Mouse (Mus musculus) ES-Bruce4 (cell line): ENCODE measurements around the gene Agtr1b. TPM values are rescaled to one million over a fixed set of nuclear protein-coding genes. Genes with fewer than 3 reads are reported as not detected.

Experiments used
- H3K27ac ChIP-seq: 2 replicates; pipeline ENCODE4 v1.5.1; 2012; ENCODE audit warnings: low read length, inconsistent platforms; ENCODE audit not compliant: insufficient read depth
- H3K27me3 ChIP-seq: 2 replicates; pipeline ENCODE4 v1.6.1; 2012; ENCODE audit warnings: mild to moderate bottlenecking, low read length, inconsistent platforms; ENCODE audit not compliant: control insufficient read depth, poor library complexity, insufficient read depth, severe bottlenecking
- H3K36me3 ChIP-seq: 2 replicates; pipeline ENCODE4 v1.6.1; 2012; ENCODE audit warnings: inconsistent platforms, mild to moderate bottlenecking, low read length, moderate library complexity; ENCODE audit not compliant: control insufficient read depth, poor library complexity, insufficient read depth, severe bottlenecking
- H3K4me1 ChIP-seq: one replicate; pipeline ENCODE4 v1.8.1; 2011; ENCODE audit warnings: low read length; ENCODE audit not compliant: control insufficient read depth, insufficient read depth
- H3K4me3 ChIP-seq: 2 replicates; pipeline ENCODE4 v1.5.1; 2011; ENCODE audit warnings: low read depth, mild to moderate bottlenecking, low read length
- H3K9ac ChIP-seq: 2 replicates; pipeline ENCODE4 v1.6.1; 2012; ENCODE audit warnings: low read depth, mild to moderate bottlenecking, inconsistent platforms; ENCODE audit not compliant: poor library complexity, severe bottlenecking
- H3K9me3 ChIP-seq: replicated peaks from 2 replicates; pipeline ENCODE4 v1.6.1; 2012; ENCODE audit warnings: mild to moderate bottlenecking, low read length, inconsistent platforms; ENCODE audit not compliant: control insufficient read depth, poor library complexity, insufficient read depth, severe bottlenecking
- CTCF ChIP-seq: IDR thresholded peaks from one replicate; pipeline ENCODE4 v1.8.1; 2011; ENCODE audit warnings: low read depth, low read length
- EP300 ChIP-seq: IDR thresholded peaks from 2 replicates; pipeline ENCODE4 v1.6.1; 2011; ENCODE audit warnings: low read depth, low read length; ENCODE audit not compliant: insufficient read depth
- POLR2A ChIP-seq: IDR thresholded peaks from one replicate; pipeline ENCODE4 v1.8.1; 2011; ENCODE audit warnings: low read length; ENCODE audit not compliant: insufficient read depth
- polyA plus RNA-seq: library from polyadenylated mRNA; stranded (reverse); fragments of >200 nt; gene quantifications from 2 replicates; pipeline ENCODE4 v1.2.4, GENCODE M21; 2011; ENCODE audit warnings: low read depth; ENCODE audit not compliant: missing spikeins, insufficient read depth, insufficient read length

The Agtr1b gene
- polyA plus RNA-seq = not detected in 2 replicates

GRCm38 (mm10) chr3:20366558-20367522 is at the start of gene Agtr1b:
Agtr1b (minus strand) TSS chr3:20367177.
- no peak within 1 kb of the TSS for H3K9ac ChIP-seq
- no peak within 1 kb of the TSS for H3K27ac ChIP-seq
- peak within 1 kb of the TSS; percentile 7 for H3K4me3 ChIP-seq
- TF ChIP-seq CTCF (no peak), POLR2A (no peak), EP300 (no peak)
- H3K36me3 ChIP-seq = no peaks in the 10 kb centered on the region
- no peaks in the 10 kb centered on the region for H3K9me3 ChIP-seq
- no peaks in the 10 kb centered on the region for H3K4me1 ChIP-seq
- H3K27me3 ChIP-seq = no peaks in the 10 kb centered on the region

DNA sequence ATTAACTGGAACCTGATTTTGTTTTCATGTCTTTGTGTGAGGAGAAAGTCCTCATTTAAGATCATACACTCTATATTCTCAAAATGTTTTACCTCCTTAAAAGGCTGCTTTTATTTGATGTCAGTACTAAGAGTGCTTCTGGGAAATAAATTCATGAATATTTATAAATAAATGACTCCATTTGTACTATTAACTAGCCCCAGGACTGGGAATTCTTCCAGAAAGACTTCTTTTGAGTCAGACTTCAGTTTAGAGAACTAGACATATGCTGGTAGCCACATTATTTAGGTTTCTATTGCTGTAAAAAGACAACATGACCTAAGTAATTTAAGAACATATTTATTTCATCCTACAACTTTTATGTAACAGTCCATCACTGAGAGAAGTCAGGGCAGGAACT is 13.4 kb downstream of the Agtr1b start:
- H3K4me1 ChIP-seq = no peaks in the 10 kb centered on the region
- H3K36me3 ChIP-seq = no peaks in the 10 kb centered on the region
- H3K9me3 ChIP-seq = no peaks in the 10 kb centered on the region
- no peak overlapping the region for H3K9ac ChIP-seq
- no peak overlapping the region for H3K4me3 ChIP-seq
- H3K27ac ChIP-seq = no peak overlapping the region
- H3K27me3 ChIP-seq = no peaks in the 10 kb centered on the region
- TF ChIP-seq CTCF (no peak), POLR2A (no peak), EP300 (no peak)

GRCm38 (mm10) chr3:20348206-20348605 is 18.8 kb downstream of the Agtr1b start:
- H3K27me3 ChIP-seq = no peaks in the 10 kb centered on the region
- TF ChIP-seq EP300 (no peak), POLR2A (no peak), CTCF (no peak)
- no peak overlapping the region for H3K9ac ChIP-seq
- H3K36me3 ChIP-seq = no peaks in the 10 kb centered on the region
- no peak overlapping the region for H3K27ac ChIP-seq
- no peak overlapping the region for H3K4me3 ChIP-seq
- no peaks in the 10 kb centered on the region for H3K4me1 ChIP-seq
- H3K9me3 ChIP-seq = no peaks in the 10 kb centered on the region

- no peak for TF ChIP-seq EP300
- no peak for TF ChIP-seq CTCF
- no peak for TF ChIP-seq POLR2A
- Histone ChIP-seq H3K4me1 (no peaks in the 10 kb centered on the region), H3K36me3 (no peaks in the 10 kb centered on the region), H3K9ac (no peak overlapping the region), H3K9me3 (no peaks in the 10 kb centered on the region), H3K27ac (no peak overlapping the region), H3K4me3 (no peak overlapping the region), H3K27me3 (no peaks in the 10 kb centered on the region)
Measured at GRCm38 (mm10) chr3:20340402-20340801, 26.6 kb downstream of the Agtr1b start.

GRCm38 (mm10) chr3:20334681-20335080 is 32.3 kb downstream of the Agtr1b start:
- no peak overlapping the region for H3K4me3 ChIP-seq
- no peaks in the 10 kb centered on the region for H3K27me3 ChIP-seq
- no peaks in the 10 kb centered on the region for H3K9me3 ChIP-seq
- no peaks in the 10 kb centered on the region for H3K4me1 ChIP-seq
- no peak overlapping the region for H3K27ac ChIP-seq
- H3K9ac ChIP-seq = no peak overlapping the region
- peak; percentile 26 for TF ChIP-seq CTCF
- TF ChIP-seq EP300 = no peak
- no peaks in the 10 kb centered on the region for H3K36me3 ChIP-seq

- no peak overlapping the region for H3K27ac ChIP-seq
- no peaks in the 10 kb centered on the region for H3K27me3 ChIP-seq
- no peaks in the 10 kb centered on the region for H3K9me3 ChIP-seq
- no peaks in the 10 kb centered on the region for H3K36me3 ChIP-seq
- TF ChIP-seq POLR2A (no peak), CTCF (no peak), EP300 (no peak)
- no peaks in the 10 kb centered on the region for H3K4me1 ChIP-seq
- no peak overlapping the region for H3K4me3 ChIP-seq
- H3K9ac ChIP-seq = no peak overlapping the region
Measured at GRCm38 (mm10) chr3:20317233-20317632, 49.7 kb downstream of the Agtr1b start.
